Mouse (Mus musculus) stomach, postnatal 0 days (tissue): ENCODE results near the gene Noxo1. TPM values are rescaled to one million over a fixed set of nuclear protein-coding genes. Genes with fewer than 3 reads are reported as not detected.
A peak's percentile ranks its signal among the peaks of the same experiment; 100 is the strongest.

Experiments used
- ATAC-seq: fragments of 200-750 bp; cut with Nextera tagmentation; 2 replicates; pipeline ENCODE4 v1.8.0; 2017; ENCODE audit not compliant: low FRiP score, low TSS enrichment
- DNase-seq: peaks from one replicate; pipeline ENCODE4 v3.0.0-alpha.2; 2016; ENCODE audit warnings: low spot score
- H3K27ac ChIP-seq: fragments of 300-500 bp; sonication (generic); replicated peaks from 2 replicates; pipeline ENCODE4 v1.5.1; 2014; ENCODE audit warnings: mild to moderate bottlenecking, control low read depth
- H3K27me3 ChIP-seq: fragments of 300-500 bp; sonication (generic); 2 replicates; pipeline ENCODE4 v1.6.1; 2014; ENCODE audit warnings: low read length; ENCODE audit not compliant: control insufficient read depth, insufficient read depth
- H3K36me3 ChIP-seq: fragments of 300-500 bp; sonication (generic); 2 replicates; pipeline ENCODE4 v1.6.1; 2014; ENCODE audit warnings: low read length, mixed read lengths; ENCODE audit not compliant: control insufficient read depth, insufficient read depth
- H3K4me1 ChIP-seq: fragments of 300-500 bp; sonication (generic); replicated peaks from 2 replicates; pipeline ENCODE4 v1.6.1; 2014; ENCODE audit warnings: antibody characterized with exemption; ENCODE audit not compliant: control insufficient read depth, insufficient read depth
- H3K4me2 ChIP-seq: fragments of 300-500 bp; sonication (generic); replicated peaks from 2 replicates; pipeline ENCODE4 v1.6.1; 2014; ENCODE audit warnings: low read depth, mild to moderate bottlenecking, control low read depth, moderate library complexity
- H3K4me3 ChIP-seq: fragments of 300-500 bp; sonication (generic); 2 replicates; pipeline ENCODE4 v1.5.1; 2014; ENCODE audit warnings: low read depth, low read length, control low read depth
- H3K9ac ChIP-seq: fragments of 300-500 bp; sonication (generic); 2 replicates; pipeline ENCODE4 v1.6.1; 2014; ENCODE audit warnings: mild to moderate bottlenecking, low read length, control low read depth, mixed read lengths
- H3K9me3 ChIP-seq: fragments of 300-500 bp; sonication (generic); 2 replicates; pipeline ENCODE4 v1.6.1; 2016; ENCODE audit warnings: low read length; ENCODE audit not compliant: control insufficient read depth
- CTCF ChIP-seq: IDR thresholded peaks from 2 replicates; pipeline ENCODE4 v1.5.1; 2016; ENCODE audit warnings: antibody characterized with exemption, low read depth, mild to moderate bottlenecking, moderate library complexity
- EP300 ChIP-seq: optimal IDR thresholded peaks from 2 replicates; pipeline ENCODE3; 2016; ENCODE audit warnings: antibody characterized with exemption
- WGBS: fragments of 180-500 bp; shearing (Covaris S2); extraction: QIAGEN DNeasy Blood & Tissue Kit; methylation state at CpG from one replicate; pipeline ENCODE4 v1.1.7; 2014; 5-methylcytosine and 5-hydroxymethylcytosine counted together
- polyA plus RNA-seq: library from polyadenylated mRNA; unstranded; fragments of >200 nt; fragmentation: Nextera tagmentation; extraction: Ambion mirVana; gene quantifications from 2 replicates; pipeline ENCODE4 v1.2.1, GENCODE M21; 2015

The Noxo1 gene
- polyA plus RNA-seq: 3.3 and 3.7 TPM in 2 replicates

GRCm38 (mm10) chr17:24696011-24696697 is at the start of gene Noxo1, which contains the start of gene Gfer:
Gene Noxo1 (plus strand): TSS chr17:24696234.
Gene Gfer (minus strand): TSS chr17:24696156.
- TF ChIP-seq CTCF: peak; percentile 44
- no peak for TF ChIP-seq EP300
- Histone ChIP-seq H3K36me3 (peaks cover 3% of the 10 kb centered on the region; the same call in 1 of the 2 replicates), H3K9ac (peak within 1 kb of the TSS; percentile 77), H3K4me2 (peak within 1 kb of the TSS; percentile 86), H3K4me1 (peaks cover 5% of the 10 kb centered on the region; the same call in 1 of the 2 replicates), H3K27ac (peak within 1 kb of the TSS; percentile 81), H3K9me3 (no peaks in the 10 kb centered on the region), H3K27me3 (no peaks in the 10 kb centered on the region), H3K4me3 (peak within 1 kb of the TSS; percentile 80)
- peak; percentile 89 for ATAC-seq
- DNase-seq: peak; percentile 95
- WGBS: under 1% methylated on average over 66 of the region's 76 CpGs

- no peak for ATAC-seq
- Histone ChIP-seq H3K27me3 (no peaks in the 10 kb centered on the region), H3K36me3 (no peaks in the 10 kb centered on the region), H3K9ac (no peak overlapping the region), H3K4me3 (no peak overlapping the region), H3K4me1 (no peaks in the 10 kb centered on the region; the same call in 1 of the 2 replicates), H3K4me2 (no peak overlapping the region), H3K9me3 (no peaks in the 10 kb centered on the region), H3K27ac (0 out of 2 replicates have a peak overlapping the region, but pooled peaks have one; percentile 84)
- WGBS: 71% methylated on average over 4 of the region's 4 CpGs
- no peak for DNase-seq
- TF ChIP-seq CTCF (no peak), EP300 (no peak)
Observed at GRCm38 (mm10) chr17:24646381-24646780, 49.7 kb upstream of the Noxo1 start.

DNA sequence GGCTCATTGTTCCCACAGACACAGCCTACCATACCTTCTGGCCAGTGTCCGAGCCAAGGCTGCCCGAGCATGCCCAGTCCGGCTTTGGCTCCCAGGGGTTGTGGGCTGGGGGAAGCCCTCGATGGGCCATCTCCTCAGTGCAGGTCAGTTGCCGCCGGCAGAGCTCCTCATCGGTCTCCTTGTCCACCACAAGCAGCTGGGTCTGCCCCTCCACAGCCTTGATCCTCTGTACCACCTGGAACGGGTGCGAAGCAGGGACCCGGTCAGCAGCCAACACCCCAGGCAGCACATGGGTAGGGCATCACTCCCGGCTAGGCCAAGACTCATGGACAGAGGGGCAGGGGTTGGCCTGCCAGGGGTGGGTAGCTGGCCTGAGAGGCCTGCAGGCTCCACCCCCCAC is 48.5 kb upstream of the Noxo1 start:
- TF ChIP-seq CTCF (no peak), EP300 (no peak)
- Histone ChIP-seq H3K4me3 (no peak overlapping the region), H3K36me3 (no peaks in the 10 kb centered on the region), H3K27ac (peak overlapping the region; percentile 30), H3K4me1 (no peaks in the 10 kb centered on the region; the same call in 1 of the 2 replicates), H3K9ac (no peak overlapping the region; the same call in 1 of the 2 replicates), H3K27me3 (no peaks in the 10 kb centered on the region), H3K9me3 (no peaks in the 10 kb centered on the region), H3K4me2 (peak overlapping the region; percentile 17; the same call in 1 of the 2 replicates)
- 67% methylated on average over 11 of the region's 11 CpGs for WGBS
- ATAC-seq: no peak
- no peak for DNase-seq

DNA sequence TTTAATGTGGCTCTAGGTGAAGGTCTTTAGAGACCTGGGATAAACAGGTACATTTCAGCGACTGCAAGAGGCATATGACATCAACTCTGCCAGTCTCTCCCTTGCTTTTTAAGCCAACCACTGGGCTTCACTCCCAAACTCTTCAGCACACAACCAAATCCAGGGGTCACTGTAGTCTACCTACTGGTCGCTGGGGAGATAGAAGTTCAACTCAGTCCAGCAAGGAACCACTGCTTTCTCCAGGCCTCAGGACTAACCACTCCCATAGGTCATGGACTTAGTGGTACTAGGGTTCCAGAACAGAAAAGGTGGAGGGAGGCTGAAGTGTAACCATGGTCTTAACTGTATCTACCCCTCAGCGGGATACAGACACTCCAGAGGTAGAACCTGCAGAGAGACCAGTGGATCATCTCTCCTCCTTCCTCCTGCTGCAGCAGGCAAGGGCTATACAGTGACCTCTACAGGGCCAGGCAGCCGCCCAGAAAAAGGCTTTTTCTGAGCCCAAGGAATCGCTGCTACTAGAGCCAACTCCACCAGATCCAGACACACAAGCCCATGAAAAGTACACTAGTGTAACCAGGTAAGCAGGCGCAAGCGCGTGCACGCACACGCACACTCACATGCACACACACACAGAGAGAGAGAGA is 47.2 kb upstream of the Noxo1 start:
- no peaks in the 10 kb centered on the region; the same call in 1 of the 2 replicates for H3K4me1 ChIP-seq
- no peaks in the 10 kb centered on the region for H3K27me3 ChIP-seq
- no peak for TF ChIP-seq EP300
- peak; percentile 48; the same call in 1 of the 2 replicates for TF ChIP-seq CTCF
- peak overlapping the region; percentile 99 for H3K4me2 ChIP-seq
- WGBS: 70% methylated on average over 10 of the region's 10 CpGs
- DNase-seq (no peak), ATAC-seq (no peak)
- no peaks in the 10 kb centered on the region for H3K9me3 ChIP-seq
- H3K4me3 ChIP-seq: peak overlapping the region; percentile 71
- peak overlapping the region; percentile 41; the same call in 1 of the 2 replicates for H3K9ac ChIP-seq
- H3K36me3 ChIP-seq: no peaks in the 10 kb centered on the region
- no peak overlapping the region for H3K27ac ChIP-seq

DNA sequence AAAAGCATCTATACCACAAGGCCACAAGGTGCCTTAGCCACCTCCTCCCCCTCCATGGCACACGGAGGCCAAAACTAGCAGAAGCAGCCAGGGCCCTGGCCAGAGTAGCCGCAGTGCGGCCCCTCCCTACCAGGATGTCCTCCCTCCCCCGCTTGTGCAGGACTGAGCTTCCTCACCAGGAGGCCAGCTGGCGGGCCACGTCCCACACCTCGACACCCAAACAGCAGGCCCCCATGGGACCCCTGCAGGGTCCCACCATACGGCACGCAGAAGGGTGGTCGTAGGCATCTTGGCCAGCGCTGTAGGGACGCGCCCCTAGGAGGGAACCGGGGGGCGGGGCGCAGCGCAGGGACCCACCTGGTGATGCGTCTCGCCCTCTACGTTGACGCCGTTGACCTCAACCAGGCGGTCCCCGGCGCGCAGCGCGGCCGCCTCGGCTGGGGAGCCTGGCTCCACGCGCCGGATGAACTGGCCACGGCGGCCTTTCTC is 46.4 kb upstream of the Noxo1 start:
- H3K4me2 ChIP-seq: peak overlapping the region; percentile 99
- H3K27ac ChIP-seq: peak overlapping the region; percentile 74
- H3K4me1 ChIP-seq: no peaks in the 10 kb centered on the region; the same call in 1 of the 2 replicates
- no peaks in the 10 kb centered on the region for H3K9me3 ChIP-seq
- H3K36me3 ChIP-seq: no peaks in the 10 kb centered on the region
- peak overlapping the region; percentile 71 for H3K4me3 ChIP-seq
- H3K27me3 ChIP-seq: no peaks in the 10 kb centered on the region
- TF ChIP-seq CTCF: no peak
- TF ChIP-seq EP300: no peak
- WGBS: under 1% methylated on average over 35 of the region's 35 CpGs
- ATAC-seq (peak; percentile 14), DNase-seq (peak; percentile 58)
- peak overlapping the region; percentile 87 for H3K9ac ChIP-seq
